Mouse (Mus musculus) left cerebral cortex, adult 2 months (tissue): Measurements from ENCODE around the gene Ap1m1. TPM values are rescaled to one million over a fixed set of nuclear protein-coding genes. Genes with fewer than 3 reads are reported as not detected.

Experiments
- DNase-seq, 2 experiments: peaks; one replicate each; pipeline ENCODE4 v3.0.0; 2021 to 2022; ENCODE audit warnings: low spot score in 2 of 2, mixed read lengths in 1 of 2; ENCODE audit errors: extremely low spot score in 1 of 2
- H3K27ac ChIP-seq: fragments of 200-600 bp; 2 replicates; pipeline ENCODE4 v1.8.1; 2022
- H3K4me3 ChIP-seq: fragments of 200-600 bp; 2 replicates; pipeline ENCODE4 v1.8.1; 2022
- CTCF ChIP-seq: fragments of 200-600 bp; IDR thresholded peaks from 2 replicates; pipeline ENCODE4 v1.8.1; 2022; ENCODE audit warnings: antibody characterized with exemption, mild to moderate bottlenecking, moderate library complexity
- intact Hi-C: fragments of 180-260 bp; cut with DNase I; formaldehyde crosslinking; loops from one replicate; pipeline ENCODE4 v1.15.1; 2025
- total RNA-seq, 2 experiments: library from RNA; stranded (reverse); gene quantifications; 2 replicates each; pipeline ENCODE4 v1.2.3; 2021

Ap1m1 gene
- total RNA-seq, 2 experiments from 2014 or later: 83.1 to 84.7 TPM

DNA sequence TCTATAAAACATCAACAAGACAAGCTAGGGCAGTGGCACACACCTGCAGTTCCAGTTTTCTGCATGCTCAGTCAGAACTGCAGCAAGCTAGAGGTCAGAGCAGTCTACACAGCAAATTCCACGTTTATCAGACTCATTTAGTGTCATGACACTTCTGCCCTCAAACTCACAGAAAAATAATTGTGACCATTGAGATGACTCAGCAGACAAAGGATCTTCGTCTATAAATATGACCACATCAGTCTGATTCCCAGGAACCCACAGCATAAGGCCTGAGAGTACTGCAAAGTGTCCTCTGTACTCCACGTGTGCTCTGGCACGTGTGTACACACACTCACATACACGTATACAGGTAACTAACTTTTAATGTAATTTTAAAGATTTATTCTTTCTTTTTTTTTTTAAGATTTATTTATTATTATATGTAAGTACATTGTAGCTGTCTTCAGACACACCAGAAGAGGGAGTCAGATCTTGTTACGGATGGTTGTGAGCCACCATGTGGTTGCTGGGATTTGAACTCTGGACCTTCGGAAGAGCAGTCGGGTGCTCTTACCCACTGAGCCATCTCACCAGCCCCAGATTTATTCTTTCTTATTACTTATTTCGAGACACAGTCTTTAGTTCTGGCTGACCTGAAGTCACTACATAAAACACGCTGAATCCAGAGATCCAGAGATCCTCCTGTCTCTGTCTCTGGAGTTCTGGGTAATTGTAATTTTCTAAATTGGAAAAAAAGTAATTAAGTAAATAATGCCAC is 20.9 kb upstream of the Ap1m1 start:
- DNase-seq: no peak
- TF ChIP-seq CTCF: no peak
- H3K27ac ChIP-seq: peak overlapping the region; percentile 16; the same call in 1 of the 2 replicates
- H3K4me3 ChIP-seq: peak overlapping the region; percentile 67
- intact Hi-C loops: no loop called here

DNA sequence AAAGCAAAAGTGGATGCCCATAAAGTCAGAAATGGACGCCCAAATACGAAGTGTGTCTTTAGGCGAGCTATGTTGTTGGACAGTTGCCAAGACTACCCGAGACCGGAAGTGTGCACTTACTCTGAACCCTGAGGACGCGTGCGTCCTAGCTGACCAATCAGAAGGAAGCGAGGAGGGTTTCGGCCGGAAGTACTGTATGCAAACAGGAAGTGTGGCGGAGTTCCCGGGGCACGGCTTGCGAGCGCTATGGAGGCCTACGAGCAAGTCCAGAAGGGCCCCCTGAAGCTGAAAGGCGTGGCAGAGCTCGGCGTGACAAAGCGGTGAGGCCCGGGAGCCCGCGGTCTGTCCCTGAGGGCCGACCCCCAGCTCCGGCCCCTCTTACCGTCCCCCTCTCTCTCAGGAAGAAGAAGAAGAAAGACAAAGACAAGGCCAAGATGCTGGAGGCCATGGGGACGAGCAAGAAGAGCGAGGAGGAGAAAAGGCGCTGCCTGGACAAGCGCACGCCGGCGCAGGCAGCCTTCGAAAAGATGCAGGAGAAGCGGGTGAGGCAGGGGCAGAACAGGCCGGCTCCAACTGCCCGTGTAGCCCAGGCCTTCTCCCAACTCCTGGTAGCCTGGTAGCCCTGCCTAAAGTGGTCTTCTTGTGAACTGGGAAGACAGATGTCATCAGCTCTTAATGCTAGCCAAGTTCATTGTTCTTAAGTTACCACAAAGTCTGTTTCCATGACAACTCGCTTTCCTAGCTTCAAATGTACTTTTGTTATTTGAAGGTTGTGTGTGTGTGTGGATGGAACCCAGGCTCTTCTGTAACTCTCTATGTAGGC is 20.1 kb upstream of the Ap1m1 start, which contains the start of gene Fam32a:
Gene Fam32a, plus strand, starts transcription at position 190 of the 823 bp plus-strand sequence.
- peak within 1 kb of the TSS; percentile 67 for H3K4me3 ChIP-seq
- TF ChIP-seq CTCF: no peak
- DNase-seq: peak; percentile 81 to 84
- intact Hi-C loops: no loop called here
- peak within 1 kb of the TSS; percentile 87 for H3K27ac ChIP-seq

DNA sequence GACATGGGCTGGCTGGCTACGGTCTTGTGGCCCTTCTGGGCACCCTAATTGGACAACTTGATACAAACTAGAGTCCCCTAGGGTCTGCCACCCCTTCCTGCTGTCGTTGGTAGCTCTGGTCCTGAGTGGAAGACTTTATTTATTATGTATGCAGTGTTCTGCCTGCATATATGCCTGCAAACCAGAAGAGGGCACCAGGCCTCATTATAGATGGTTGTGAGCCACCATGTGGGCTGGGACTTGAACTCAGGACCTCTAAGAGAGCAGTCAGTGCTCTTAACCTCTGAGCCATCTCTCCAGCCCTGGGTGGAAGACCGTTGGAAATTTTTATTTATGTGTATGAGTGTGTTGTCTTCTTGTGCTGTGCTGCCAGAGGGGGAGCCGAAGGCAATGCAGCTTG is 19.1 kb upstream of the Ap1m1 start:
- Histone ChIP-seq H3K4me3 (no peak overlapping the region; the same call in 1 of the 2 replicates), H3K27ac (no peak overlapping the region)
- TF ChIP-seq CTCF: peak; percentile 11
- DNase-seq: no peak
- intact Hi-C loops: no loop called here

DNA sequence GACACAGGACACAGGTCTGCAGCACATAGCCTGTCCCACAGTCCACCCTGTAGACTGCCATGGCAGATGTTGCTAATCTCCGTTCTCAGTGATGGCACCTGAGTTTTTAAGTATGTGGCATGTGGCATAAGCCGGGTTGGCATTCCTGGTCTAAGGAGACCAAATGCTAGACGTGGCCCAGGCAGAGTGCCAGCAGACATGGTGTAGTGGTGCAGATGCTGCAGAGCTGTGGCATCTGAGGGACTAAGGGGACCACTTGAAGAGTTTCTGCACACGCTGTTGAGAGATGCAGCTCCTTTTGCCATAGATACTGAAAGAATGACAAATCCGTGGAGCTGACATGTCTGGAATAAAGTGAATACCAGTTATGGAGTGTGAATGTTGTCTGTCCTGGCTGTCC is 17.2 kb upstream of the Ap1m1 start:
- Histone ChIP-seq H3K27ac (no peak overlapping the region), H3K4me3 (no peak overlapping the region)
- no peak for TF ChIP-seq CTCF
- intact Hi-C loops: no loop called here
- no peak for DNase-seq

DNA sequence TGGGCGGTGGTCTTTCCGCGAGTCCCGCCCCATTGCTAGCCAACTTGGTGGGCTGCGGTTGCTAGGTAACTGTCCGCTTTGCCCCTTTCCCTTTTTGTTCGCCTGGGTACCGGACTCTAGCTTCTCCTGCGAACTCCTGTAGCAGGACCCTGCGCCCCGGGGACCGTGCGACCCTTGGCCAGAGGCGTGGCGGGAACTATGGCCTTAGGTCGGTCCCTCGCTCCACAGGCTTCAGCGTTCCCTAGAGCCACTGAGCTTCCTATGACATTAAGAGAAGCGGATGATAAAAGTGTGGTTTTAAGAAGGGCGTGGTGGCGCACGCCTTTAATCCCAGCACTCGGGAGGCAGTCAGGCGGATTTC is 565 bp downstream of the Ap1m1 start:
- H3K27ac ChIP-seq: peak overlapping the region; percentile 94
- intact Hi-C loops: loop anchor here (5.0 kb wide), 1 partner anchor 63 kb away; no protein-coding TSS in a partner anchor
- DNase-seq: no peak
- H3K4me3 ChIP-seq: peak overlapping the region; percentile 65
- no peak for TF ChIP-seq CTCF

DNA sequence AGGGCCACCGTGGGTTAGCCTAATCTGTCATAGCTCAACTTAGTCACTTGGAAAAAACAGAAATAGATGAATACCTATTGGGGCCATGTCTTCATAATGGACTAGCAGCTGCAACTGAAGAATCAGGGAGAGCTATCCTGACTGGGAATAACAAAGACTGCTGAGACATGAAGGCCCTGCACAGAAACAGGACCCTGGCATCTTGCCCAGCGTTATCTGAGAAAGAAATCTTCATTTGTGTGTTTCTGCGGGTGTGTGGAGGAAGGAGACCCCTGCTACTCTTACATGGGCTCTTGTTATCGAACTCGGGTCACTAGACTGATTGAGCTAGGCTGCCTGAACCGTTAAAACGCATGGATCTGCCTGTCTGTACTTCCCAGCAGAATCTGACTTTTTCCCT is 1.1 kb downstream of the Ap1m1 start:
- Histone ChIP-seq H3K27ac (no peak overlapping the region; the same call in 1 of the 2 replicates), H3K4me3 (peak overlapping the region; percentile 65)
- DNase-seq: no peak
- TF ChIP-seq CTCF: no peak
- intact Hi-C loops: loop anchor here (5.0 kb wide), 1 partner anchor 64 kb away; no protein-coding TSS in a partner anchor

DNA sequence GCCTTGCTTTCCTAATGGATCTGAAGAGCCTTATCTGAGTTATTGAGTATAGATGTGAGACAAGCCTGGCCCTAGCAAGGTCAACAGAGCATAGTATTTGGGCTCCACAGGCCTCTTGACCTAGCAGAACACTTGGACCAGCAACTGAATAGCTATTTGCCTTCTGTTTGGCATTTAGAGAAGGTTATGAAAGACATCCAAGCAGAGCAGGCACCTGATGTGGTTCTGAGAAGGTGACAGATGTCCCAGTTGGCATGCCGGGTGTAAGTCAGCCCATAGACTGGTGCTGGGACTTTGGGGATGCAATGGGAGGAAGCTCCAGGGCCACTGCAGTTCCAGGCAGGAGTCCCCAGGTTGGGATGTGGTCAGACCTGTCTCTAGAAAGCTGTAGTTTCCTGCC is 2.4 kb downstream of the Ap1m1 start:
- TF ChIP-seq CTCF: no peak
- no peak overlapping the region for H3K27ac ChIP-seq
- intact Hi-C loops: loop anchor here (5.0 kb wide), 1 partner anchor 65 kb away; no protein-coding TSS in a partner anchor
- no peak overlapping the region for H3K4me3 ChIP-seq
- DNase-seq: no peak

DNA sequence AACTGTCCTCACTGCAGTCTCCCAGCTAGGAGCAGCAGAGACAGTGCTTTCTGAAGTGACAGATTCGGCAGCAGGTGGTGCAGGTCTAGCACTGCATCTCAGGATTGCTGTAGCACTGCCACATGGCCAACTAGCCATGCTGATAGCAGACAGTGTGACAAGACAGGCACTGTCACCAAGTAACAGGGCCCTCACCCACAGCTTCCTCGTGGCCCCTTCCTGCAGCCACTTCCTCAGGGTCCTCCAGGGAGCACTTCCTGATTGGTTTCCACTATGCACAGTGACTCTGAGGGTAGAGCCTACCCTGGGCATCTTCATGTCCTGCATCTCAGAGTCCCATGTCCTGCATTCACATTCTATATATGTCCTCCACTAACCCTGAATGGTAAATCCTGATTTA is 4.8 kb downstream of the Ap1m1 start:
- intact Hi-C loops: loop anchor here (5.0 kb wide), 1 partner anchor 67 kb away; no protein-coding TSS in a partner anchor
- DNase-seq: no peak
- H3K4me3 ChIP-seq: no peak overlapping the region
- H3K27ac ChIP-seq: no peak overlapping the region
- no peak for TF ChIP-seq CTCF

DNA sequence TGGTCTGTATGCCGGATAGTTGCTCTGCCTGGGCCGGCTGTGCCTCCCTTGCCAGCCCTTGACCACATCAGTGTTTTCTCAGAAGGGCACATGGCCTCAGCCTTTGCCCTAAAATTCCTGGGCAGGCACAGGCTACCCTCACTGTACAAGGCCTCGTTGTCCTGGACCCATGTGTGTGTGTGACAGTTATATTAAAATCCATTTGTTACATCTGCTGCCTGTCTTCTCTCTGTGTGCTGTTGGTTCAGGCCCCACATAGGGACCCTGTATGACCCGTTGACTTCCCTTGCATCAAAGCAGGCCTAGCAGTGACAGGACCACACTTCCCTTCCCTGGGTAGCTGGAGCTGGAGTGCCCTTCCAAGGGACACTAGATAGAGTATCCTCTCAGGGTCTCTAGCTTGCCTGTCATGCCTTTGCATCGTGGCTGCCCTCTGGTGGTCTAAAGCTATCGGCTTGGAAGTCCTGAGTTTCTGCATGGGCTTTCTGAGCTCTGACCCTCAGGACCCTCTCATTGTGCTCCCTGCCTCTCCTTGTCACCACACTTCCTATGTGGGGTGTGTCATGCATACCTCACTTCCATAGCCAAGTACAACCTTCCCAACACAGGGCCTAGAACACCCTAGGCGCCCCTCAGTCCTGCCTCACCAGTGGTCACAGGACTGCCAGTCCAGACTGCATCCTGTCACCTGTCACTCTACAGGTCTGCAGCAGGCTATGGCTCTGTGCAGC is 17.5 kb downstream of the Ap1m1 start:
- no peak for DNase-seq
- peak; percentile 52 for TF ChIP-seq CTCF
- intact Hi-C loops: loop anchor here (5.0 kb wide), 1 partner anchor 80 kb away; no protein-coding TSS in a partner anchor
- H3K27ac ChIP-seq: no peak overlapping the region
- no peak overlapping the region for H3K4me3 ChIP-seq

DNA sequence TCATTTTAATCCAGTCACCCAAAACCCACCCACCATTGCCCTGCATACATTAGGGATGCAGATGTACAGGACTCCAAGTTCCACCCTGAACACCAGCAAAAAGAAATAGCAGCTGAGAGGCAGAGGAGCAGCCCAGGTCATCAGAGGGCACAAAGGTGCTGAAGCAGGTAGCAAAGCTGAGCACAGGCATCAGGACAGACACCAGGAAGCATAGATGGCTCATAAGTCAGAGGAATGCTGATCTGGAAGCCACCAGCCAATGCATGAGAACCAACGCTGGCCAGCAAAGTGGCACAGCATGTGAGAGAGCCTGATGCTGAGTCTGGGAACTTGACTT is 18.1 kb downstream of the Ap1m1 start:
- no peak for DNase-seq
- no peak for TF ChIP-seq CTCF
- H3K27ac ChIP-seq: no peak overlapping the region
- no peak overlapping the region for H3K4me3 ChIP-seq
- intact Hi-C loops: loop anchor here (5.0 kb wide), 1 partner anchor 81 kb away; no protein-coding TSS in a partner anchor

DNA sequence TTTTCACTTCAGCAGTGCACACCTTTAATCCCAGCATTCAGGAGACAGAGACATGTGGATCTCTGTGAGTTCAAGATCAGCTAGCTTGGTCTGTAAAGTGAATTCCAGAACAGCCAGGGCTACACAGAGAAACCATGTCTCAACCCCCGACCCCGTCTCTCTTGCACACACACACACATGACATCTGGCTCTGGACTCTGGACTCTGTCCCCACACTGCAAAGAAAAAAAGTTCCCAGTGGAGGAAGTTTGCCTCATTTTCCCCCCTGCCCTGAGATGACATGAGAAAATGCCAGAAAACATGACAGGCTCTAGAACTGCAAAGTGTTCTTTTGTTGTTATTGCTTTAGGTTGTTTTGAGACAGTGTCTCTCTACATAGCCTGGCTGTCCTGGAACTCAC is 20.0 kb downstream of the Ap1m1 start:
- Histone ChIP-seq H3K4me3 (no peak overlapping the region), H3K27ac (no peak overlapping the region)
- no peak for DNase-seq
- intact Hi-C loops: loop anchor here (5.0 kb wide), 1 partner anchor 83 kb away; no protein-coding TSS in a partner anchor
- TF ChIP-seq CTCF: no peak

DNA sequence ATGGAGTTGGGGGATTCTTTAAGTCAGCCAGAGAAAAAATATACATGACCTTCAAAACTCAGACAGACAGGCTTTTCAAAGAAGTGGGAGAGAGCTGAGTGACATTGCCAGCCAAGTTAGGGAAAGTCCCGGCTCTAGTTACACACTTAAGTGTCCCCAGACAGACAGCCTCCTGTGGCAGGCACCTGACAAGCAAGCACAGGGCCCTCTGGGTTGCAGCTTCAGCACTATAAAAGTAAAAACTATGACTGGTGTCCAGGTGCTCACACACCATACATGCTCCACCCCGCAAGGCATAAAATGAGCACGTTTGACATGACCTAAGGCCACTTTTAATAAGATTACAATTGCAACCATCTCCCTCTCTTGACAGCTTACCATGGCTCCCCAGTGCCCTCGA is 20.8 kb downstream of the Ap1m1 start:
- no peak overlapping the region for H3K4me3 ChIP-seq
- TF ChIP-seq CTCF: no peak
- intact Hi-C loops: no loop called here
- H3K27ac ChIP-seq: no peak overlapping the region
- DNase-seq: no peak
